Mouse (Mus musculus): ENCODE measurements around the gene Suclg1. TPM values are rescaled to one million over a fixed set of nuclear protein-coding genes. Genes with fewer than 3 reads are reported as not detected.

Suclg1 gene
- total and polyA plus RNA-seq, 3 experiments, result 114 to 169 (median 116) TPM

DNA sequence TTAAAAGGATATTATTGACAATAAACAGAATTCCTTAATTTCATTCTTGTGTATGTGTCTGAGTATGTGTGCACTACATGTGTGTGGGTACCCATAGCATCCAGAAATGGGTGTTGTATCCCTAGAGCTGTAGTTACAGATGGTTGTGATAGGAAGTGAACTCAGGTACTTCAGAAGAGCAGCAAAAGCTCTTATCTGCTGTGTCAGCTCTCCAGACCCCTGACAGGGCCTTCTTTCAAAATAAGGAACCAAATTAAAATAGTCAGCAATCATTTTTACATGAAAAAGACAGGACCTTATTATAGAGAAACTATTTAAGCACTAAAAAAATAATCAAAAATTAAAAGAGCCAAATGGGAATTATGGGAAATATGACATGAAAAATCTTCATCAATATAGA is 36.6 kb upstream of the Suclg1 start:
- Histone ChIP-seq H3K9me3 (replicated peaks; ENCODE audit: low read length) (no peaks in the 10 kb centered on the region), H3K4me2 (ENCODE audit: insufficient read depth, low read depth, poor library complexity, severe bottlenecking) (no peak overlapping the region), H3K27ac (ENCODE audit: insufficient read depth, low read depth) (no peak overlapping the region), H3K27me3 (replicated peaks) (no peaks in the 10 kb centered on the region), H3K4me1 (ENCODE audit: control insufficient read depth in 1 of 2, insufficient read depth in 2 of 2) (peaks cover 0 to 16% of the 10 kb centered on the region in 2 experiments; a peak in 3 of 4 replicates), H3K9ac (ENCODE audit: insufficient read depth, low read depth) (no peak overlapping the region), H3K79me2 (replicated peaks; ENCODE audit: control insufficient read depth, extremely low read depth, insufficient read depth, poor library complexity, severe bottlenecking) (no peaks in the 10 kb centered on the region), H3K4me3 (replicated peaks in 1 of 3; ENCODE audit: low read depth in 2 of 3, low read length in 2 of 3, poor library complexity in 1 of 3) (no peak overlapping the region), H3K36me3 (replicated peaks in 1 of 2; ENCODE audit: control insufficient read depth in 1 of 2, insufficient read depth in 1 of 2, low read length in 1 of 2) (no peaks in the 10 kb centered on the region)
- TF ChIP-seq MAX (IDR thresholded peaks at IDR 0.05; ENCODE audit: low read length), result no peak
- TF ChIP-seq PAX5 (IDR thresholded peaks at IDR 0.05; ENCODE audit: low read length), result no peak
- no peak for TF ChIP-seq E2F4 (IDR thresholded peaks at IDR 0.05; ENCODE audit: insufficient replicate concordance, low read depth, low read length)
- no peak for TF ChIP-seq BHLHE40 (IDR thresholded peaks at IDR 0.05; ENCODE audit: low read depth, low read length)
- no peak for TF ChIP-seq IRF4 (IDR thresholded peaks at IDR 0.05; ENCODE audit: low read depth, low read length)
- TF ChIP-seq RCOR1 (conservative IDR thresholded peaks at IDR 0.05; ENCODE audit: low read depth, low read length), result no peak
- no peak for TF ChIP-seq RAD21 (IDR thresholded peaks at IDR 0.05; ENCODE audit: low read depth, low read length)
- no peak for TF ChIP-seq SMC3 (IDR thresholded peaks at IDR 0.05; ENCODE audit: low read depth, low read length)
- TF ChIP-seq ETS1 (conservative IDR thresholded peaks at IDR 0.05; ENCODE audit: low read depth, low read length), result no peak
- dilution Hi-C loops (cut with MboI; ENCODE audit: extremely low pct_ligation_motif_present, extremely low pct_unique_long_range_greater_than_20kb, low sequenced_read_pairs), result no loop called here
- DNase-seq (ENCODE audit: extremely low read depth), result no peak
- in situ Hi-C loops (cut with MboI; ENCODE audit: low pct_ligation_motif_present, low pct_unique_long_range_greater_than_20kb, low sequenced_read_pairs), result no loop called here

DNA sequence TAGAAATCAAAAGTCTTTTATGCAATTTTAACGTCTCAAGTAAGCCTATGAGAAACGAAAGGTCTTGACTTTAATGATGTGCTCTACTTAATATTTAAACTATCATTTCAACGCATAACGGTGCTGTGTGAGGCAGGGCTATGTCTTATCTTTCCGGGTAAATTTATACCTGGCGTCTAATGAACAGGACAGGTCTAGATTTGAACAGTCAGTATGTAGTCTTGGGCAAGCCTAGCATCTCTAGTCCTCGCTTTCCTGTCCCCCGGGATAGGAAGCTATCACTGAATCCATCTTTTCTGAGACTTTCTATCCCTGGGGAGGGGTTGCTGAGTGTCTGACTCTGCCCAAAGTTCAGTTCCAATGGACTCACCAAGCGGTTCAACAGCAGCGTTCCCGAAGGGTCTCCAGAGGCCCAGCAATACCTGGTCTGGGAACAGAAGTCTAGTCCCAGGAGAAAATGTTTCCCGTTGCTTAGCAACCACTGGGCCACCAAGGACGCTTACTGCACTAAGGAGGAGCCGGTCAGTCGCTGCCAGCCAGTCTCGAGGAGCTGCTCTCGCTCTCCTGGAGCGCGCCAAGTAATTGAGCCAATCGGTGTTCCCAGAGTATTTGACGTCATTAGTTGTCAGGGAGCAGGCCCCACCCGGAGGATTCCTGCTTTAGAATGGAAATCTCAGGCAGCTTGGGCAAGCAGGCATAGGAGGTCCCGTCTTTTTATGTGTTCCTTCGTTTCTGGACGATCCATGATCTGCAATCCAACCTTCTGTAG is 26.8 kb upstream of the Suclg1 start, which contains the start of gene Dnah6:
Gene Dnah6, minus strand, starts transcription at position 463 of the 769 bp plus-strand sequence.
- no peak within 1 kb of the TSS for H3K27ac ChIP-seq (ENCODE audit: insufficient read depth, low read depth)
- H3K9ac ChIP-seq (ENCODE audit: insufficient read depth, low read depth), result no peak within 1 kb of the TSS
- dilution Hi-C loops (cut with MboI; ENCODE audit: extremely low pct_ligation_motif_present, extremely low pct_unique_long_range_greater_than_20kb, low sequenced_read_pairs) (no loop called here), in situ Hi-C loops (cut with MboI; ENCODE audit: low pct_ligation_motif_present, low pct_unique_long_range_greater_than_20kb, low sequenced_read_pairs) (no loop called here)
- peak; percentile 80; the same call in 1 of the 2 replicates for TF ChIP-seq CHD2 (IDR thresholded peaks at IDR 0.05; ENCODE audit: low read length)
- TF ChIP-seq MAZ (IDR thresholded peaks at IDR 0.05; ENCODE audit: low read depth, low read length), result no peak
- TF ChIP-seq PAX5 (IDR thresholded peaks at IDR 0.05; ENCODE audit: low read length), result no peak
- H3K9me3 ChIP-seq (replicated peaks; ENCODE audit: low read length), result no peaks in the 10 kb centered on the region
- no peaks in the 10 kb centered on the region for H3K79me2 ChIP-seq (replicated peaks; ENCODE audit: control insufficient read depth, extremely low read depth, insufficient read depth, poor library complexity, severe bottlenecking)
- no peaks in the 10 kb centered on the region for H3K4me1 ChIP-seq (ENCODE audit: control insufficient read depth in 1 of 2, insufficient read depth in 2 of 2)
- no peak within 1 kb of the TSS for H3K4me3 ChIP-seq (replicated peaks in 1 of 3; ENCODE audit: low read depth in 2 of 3, low read length in 2 of 3, poor library complexity in 1 of 3)
- H3K36me3 ChIP-seq (replicated peaks in 1 of 2; ENCODE audit: control insufficient read depth in 1 of 2, insufficient read depth in 1 of 2, low read length in 1 of 2), result no peaks in the 10 kb centered on the region
- H3K27me3 ChIP-seq (replicated peaks), result no peaks in the 10 kb centered on the region
- no peak within 1 kb of the TSS for H3K4me2 ChIP-seq (ENCODE audit: insufficient read depth, low read depth, poor library complexity, severe bottlenecking)
- no peak for DNase-seq (ENCODE audit: extremely low read depth)

Measured in CH12.LX (cell line).